Mouse (Mus musculus): ENCODE measurements around the gene Psmb9. TPM values are rescaled to one million over a fixed set of nuclear protein-coding genes. Genes with fewer than 3 reads are reported as not detected.

The Psmb9 gene
- polyA plus RNA-seq, 1 experiment from 2014 or later: 3.1 TPM

- 60% methylated on average over 13 of the region's 13 CpGs for WGBS
- Histone ChIP-seq H3K36me3 (no peaks in the 10 kb centered on the region), H3K4me2 (no peak overlapping the region), H3K9me3 (replicated peaks) (no peaks in the 10 kb centered on the region; the same call in 1 of the 2 replicates), H3K27ac (no peak overlapping the region), H3K27me3 (peaks cover 30% of the 10 kb centered on the region), H3K4me1 (replicated peaks) (no peaks in the 10 kb centered on the region), H3K9ac (no peak overlapping the region), H3K4me3 (no peak overlapping the region)
- no peak for ATAC-seq (replicated peaks; ENCODE audit: insufficient number of reproducible peaks, insufficient read depth, low FRiP score, low read depth)
Observed at GRCm38 (mm10) chr17:34179913-34180859, 7.4 kb downstream of the Psmb9 start.

- no peak for ATAC-seq (replicated peaks; ENCODE audit: insufficient number of reproducible peaks, insufficient read depth, low FRiP score, low read depth)
- 50% methylated on average over 6 of the region's 6 CpGs for WGBS
- peaks cover 28% of the 10 kb centered on the region for H3K27me3 ChIP-seq
Observed at GRCm38 (mm10) chr17:34179019-34179418, 8.5 kb downstream of the Psmb9 start.

GRCm38 (mm10) chr17:34177179-34177578 is 10.4 kb downstream of the Psmb9 start:
- 60% methylated on average over 4 of the region's 4 CpGs for WGBS
- H3K4me1 ChIP-seq (replicated peaks): no peaks in the 10 kb centered on the region
- no peak overlapping the region for H3K4me2 ChIP-seq
- no peak overlapping the region for H3K9ac ChIP-seq
- no peaks in the 10 kb centered on the region for H3K36me3 ChIP-seq
- peaks cover 13% of the 10 kb centered on the region for H3K27me3 ChIP-seq
- H3K9me3 ChIP-seq (replicated peaks): no peaks in the 10 kb centered on the region; the same call in 1 of the 2 replicates
- no peak overlapping the region for H3K27ac ChIP-seq
- no peak overlapping the region for H3K4me3 ChIP-seq
- no peak for ATAC-seq (replicated peaks; ENCODE audit: insufficient number of reproducible peaks, insufficient read depth, low FRiP score, low read depth)

More at GRCm38 (mm10) chr17:34179019-34179418, 8.5 kb downstream of the Psmb9 start:
- no peak overlapping the region for H3K4me3 ChIP-seq
- no peaks in the 10 kb centered on the region for H3K36me3 ChIP-seq
- no peak overlapping the region for H3K4me2 ChIP-seq
- H3K27ac ChIP-seq: no peak overlapping the region
- no peaks in the 10 kb centered on the region; the same call in 1 of the 2 replicates for H3K9me3 ChIP-seq (replicated peaks)
- H3K4me1 ChIP-seq (replicated peaks): no peaks in the 10 kb centered on the region
- H3K9ac ChIP-seq: no peak overlapping the region

- WGBS: 50% methylated on average over 1 of the region's 1 CpGs
- H3K4me3 ChIP-seq: no peak overlapping the region
- H3K36me3 ChIP-seq: no peaks in the 10 kb centered on the region
- peaks cover 11% of the 10 kb centered on the region; the same call in 1 of the 2 replicates for H3K27me3 ChIP-seq
- ATAC-seq (replicated peaks; ENCODE audit: insufficient number of reproducible peaks, insufficient read depth, low FRiP score, low read depth): no peak
- no peak overlapping the region for H3K9ac ChIP-seq
- H3K4me1 ChIP-seq (replicated peaks): no peaks in the 10 kb centered on the region
- no peak overlapping the region for H3K4me2 ChIP-seq
- H3K9me3 ChIP-seq (replicated peaks): no peaks in the 10 kb centered on the region; the same call in 1 of the 2 replicates
- H3K27ac ChIP-seq: no peak overlapping the region
Observed at GRCm38 (mm10) chr17:34174075-34174474, 13.5 kb downstream of the Psmb9 start.

GRCm38 (mm10) chr17:34172528-34172927 is 15.0 kb downstream of the Psmb9 start:
- Histone ChIP-seq H3K9ac (no peak overlapping the region), H3K27me3 (peaks cover 6% of the 10 kb centered on the region; the same call in 1 of the 2 replicates), H3K27ac (no peak overlapping the region), H3K4me2 (no peak overlapping the region), H3K4me1 (replicated peaks) (no peaks in the 10 kb centered on the region), H3K36me3 (no peaks in the 10 kb centered on the region), H3K4me3 (no peak overlapping the region), H3K9me3 (replicated peaks) (no peaks in the 10 kb centered on the region; the same call in 1 of the 2 replicates)
- ATAC-seq (replicated peaks; ENCODE audit: insufficient number of reproducible peaks, insufficient read depth, low FRiP score, low read depth): no peak
- WGBS: 90% methylated on average over 5 of the region's 5 CpGs

GRCm38 (mm10) chr17:34170877-34171498 is 16.6 kb downstream of the Psmb9 start:
- Histone ChIP-seq H3K36me3 (no peaks in the 10 kb centered on the region), H3K27me3 (peaks cover 6% of the 10 kb centered on the region; the same call in 1 of the 2 replicates), H3K4me1 (replicated peaks) (no peaks in the 10 kb centered on the region), H3K4me2 (no peak overlapping the region; the same call in 1 of the 2 replicates), H3K4me3 (no peak overlapping the region), H3K9me3 (replicated peaks) (no peaks in the 10 kb centered on the region), H3K9ac (no peak overlapping the region), H3K27ac (no peak overlapping the region)
- ATAC-seq (replicated peaks; ENCODE audit: insufficient number of reproducible peaks, insufficient read depth, low FRiP score, low read depth): no peak
- WGBS: 36% methylated on average over 13 of the region's 13 CpGs

GRCm38 (mm10) chr17:34170487-34170876 is 17.1 kb downstream of the Psmb9 start:
- peaks cover 6% of the 10 kb centered on the region; the same call in 1 of the 2 replicates for H3K27me3 ChIP-seq
- no peak overlapping the region for H3K4me3 ChIP-seq
- H3K27ac ChIP-seq: no peak overlapping the region
- 21% methylated on average over 4 of the region's 4 CpGs for whole genome bisulfite sequencing
- no peak overlapping the region for H3K4me2 ChIP-seq
- H3K9ac ChIP-seq: no peak overlapping the region
- no peaks in the 10 kb centered on the region for H3K4me1 ChIP-seq (replicated peaks)
- no peaks in the 10 kb centered on the region for H3K9me3 ChIP-seq (replicated peaks)
- H3K36me3 ChIP-seq: no peaks in the 10 kb centered on the region
- ATAC-seq (replicated peaks; ENCODE audit: insufficient number of reproducible peaks, insufficient read depth, low FRiP score, low read depth): no peak

- H3K4me3 ChIP-seq: no peak overlapping the region
- H3K4me1 ChIP-seq (replicated peaks): no peaks in the 10 kb centered on the region
- H3K9me3 ChIP-seq (replicated peaks): no peaks in the 10 kb centered on the region
- H3K27me3 ChIP-seq: 0 out of 2 replicates have a peak, but pooled peaks cover 3% of the 10 kb centered on the region
- no peak for ATAC-seq (replicated peaks; ENCODE audit: insufficient number of reproducible peaks, insufficient read depth, low FRiP score, low read depth)
- no peak overlapping the region for H3K4me2 ChIP-seq
- H3K27ac ChIP-seq: no peak overlapping the region
- 0% methylated on average over 2 of the region's 2 CpGs for whole genome bisulfite sequencing
- no peak overlapping the region for H3K9ac ChIP-seq
- no peaks in the 10 kb centered on the region for H3K36me3 ChIP-seq
Observed at GRCm38 (mm10) chr17:34169279-34169678, 18.3 kb downstream of the Psmb9 start.

- Histone ChIP-seq H3K9me3 (replicated peaks) (no peaks in the 10 kb centered on the region), H3K27ac (no peak overlapping the region), H3K27me3 (peaks cover 4% of the 10 kb centered on the region; the same call in 1 of the 2 replicates), H3K4me3 (no peak overlapping the region), H3K9ac (no peak overlapping the region), H3K36me3 (no peaks in the 10 kb centered on the region), H3K4me1 (replicated peaks) (no peaks in the 10 kb centered on the region), H3K4me2 (no peak overlapping the region)
- WGBS: 64% methylated on average over 6 of the region's 6 CpGs
- no peak for ATAC-seq (replicated peaks; ENCODE audit: insufficient number of reproducible peaks, insufficient read depth, low FRiP score, low read depth)
Observed at GRCm38 (mm10) chr17:34165033-34165730, 22.4 kb downstream of the Psmb9 start.

- Histone ChIP-seq H3K9me3 (replicated peaks) (no peaks in the 10 kb centered on the region), H3K36me3 (no peaks in the 10 kb centered on the region)
- 33% methylated on average over 9 of the region's 9 CpGs for WGBS
Observed at GRCm38 (mm10) chr17:34164202-34164895, 23.2 kb downstream of the Psmb9 start.

More at GRCm38 (mm10) chr17:34164202-34164895, 23.2 kb downstream of the Psmb9 start:
- Histone ChIP-seq H3K9ac (no peak overlapping the region), H3K27me3 (peaks cover 5% of the 10 kb centered on the region; the same call in 1 of the 2 replicates), H3K27ac (no peak overlapping the region), H3K4me3 (no peak overlapping the region), H3K4me2 (no peak overlapping the region), H3K4me1 (replicated peaks) (no peaks in the 10 kb centered on the region)
- no peak for ATAC-seq (replicated peaks; ENCODE audit: insufficient number of reproducible peaks, insufficient read depth, low FRiP score, low read depth)

Measured in heart, embryonic 15.5 days (tissue).